Mouse (Mus musculus): ENCODE results near the gene Cdca4.

- TF ChIP-seq MYOD1 (IDR thresholded peaks at IDR 0.05; ENCODE audit: control insufficient read depth in 1 of 3, insufficient read length in 2 of 3, low read depth in 2 of 3) (no peak), POLR2AphosphoS2 (IDR thresholded peaks at IDR 0.05; ENCODE audit: insufficient read length, low read depth) (no peak), POLR2A (IDR thresholded peaks at IDR 0.05; ENCODE audit: insufficient read length, low read depth) (no peak), USF1 (IDR thresholded peaks at IDR 0.05; ENCODE audit: low read depth) (no peak)
These were observed 10.1 kb downstream of the Cdca4 start for GRCm38 (mm10) chr12:112819057-112819662.

Measured in myocyte (in vitro differentiated cells).